Mouse (Mus musculus): ENCODE measurements around the gene Zfp512. TPM values are rescaled to one million over a fixed set of nuclear protein-coding genes. Genes with fewer than 3 reads are reported as not detected.

Gene Zfp512
- polyA plus RNA-seq, 1 experiment from 2014 or later = 103 TPM

Other genes with a start within 250 kb of the Zfp512 start
- gene Ppm1g, start 231.7 kb upstream of the Zfp512 start, polyA plus RNA-seq (2015; fragmentation: Nextera tagmentation; extraction: Ambion mirVana) = 161 and 170 TPM in 2 replicates
- gene Nrbp1, start 211.6 kb upstream of the Zfp512 start, polyA plus RNA-seq (2015; fragmentation: Nextera tagmentation; extraction: Ambion mirVana) = 164 and 171 TPM in 2 replicates
- not detected in 2 replicates for gene Gm9970, start 211.2 kb upstream of the Zfp512 start, polyA plus RNA-seq (2015; fragmentation: Nextera tagmentation; extraction: Ambion mirVana)
- 4.5 and 4.7 TPM in 2 replicates for gene Krtcap3, start 200.7 kb upstream of the Zfp512 start, polyA plus RNA-seq (2015; fragmentation: Nextera tagmentation; extraction: Ambion mirVana)
- 33.3 and 36.7 TPM in 2 replicates for gene Ift172, start 161.3 kb upstream of the Zfp512 start, polyA plus RNA-seq (2015; fragmentation: Nextera tagmentation; extraction: Ambion mirVana)
- gene Fndc4, start 156.4 kb upstream of the Zfp512 start, polyA plus RNA-seq (2015; fragmentation: Nextera tagmentation; extraction: Ambion mirVana) = 79.1 and 82.0 TPM in 2 replicates
- gene Gckr, start 155.0 kb upstream of the Zfp512 start, polyA plus RNA-seq (2015; fragmentation: Nextera tagmentation; extraction: Ambion mirVana) = 0.27 TPM in 1 of 2 replicates, not detected in the other
- gene 4930548H24Rik, start 33.3 kb downstream of the Zfp512 start, polyA plus RNA-seq (2015; fragmentation: Nextera tagmentation; extraction: Ambion mirVana) = not detected in 2 replicates
- gene Gpn1, start 42.3 kb downstream of the Zfp512 start, polyA plus RNA-seq (2015; fragmentation: Nextera tagmentation; extraction: Ambion mirVana) = 68.5 and 76.7 TPM in 2 replicates
- 32.0 and 39.7 TPM in 2 replicates for gene Slc4a1ap, start 74.6 kb downstream of the Zfp512 start, polyA plus RNA-seq (2015; fragmentation: Nextera tagmentation; extraction: Ambion mirVana)
- gene Supt7l, start 75.4 kb downstream of the Zfp512 start, polyA plus RNA-seq (2015; fragmentation: Nextera tagmentation; extraction: Ambion mirVana) = 27.0 and 27.5 TPM in 2 replicates
- gene Mrpl33, start 144.5 kb downstream of the Zfp512 start, polyA plus RNA-seq (2015; fragmentation: Nextera tagmentation; extraction: Ambion mirVana) = 201 and 240 TPM in 2 replicates
- gene Rbks, start 245.2 kb downstream of the Zfp512 start, polyA plus RNA-seq (2015; fragmentation: Nextera tagmentation; extraction: Ambion mirVana) = 3.5 and 3.8 TPM in 2 replicates
- 52.1 and 54.4 TPM in 2 replicates for gene Babam2, start 245.3 kb downstream of the Zfp512 start, polyA plus RNA-seq (2015; fragmentation: Nextera tagmentation; extraction: Ambion mirVana)

Measured in neural tube, embryonic 13.5 days (tissue).